In genomic region chr12:69093073-69093797, GRCm38 (mm10) we compare ENCODE assay signal across 11 mouse cellular contexts.
DNase-seq lines count a peak whose midpoint lies in the region; ATAC-seq and TF ChIP-seq lines count a peak whose summit lies in the region.
"Had no signal": no experiment of that assay in that cellular context is flagged by ENCODE, and none has a peak within 500 bp of the region (broad histone marks: within the 10 kb centered on the region; RNA-seq: fewer than 3 reads in every experiment).

No protein-coding gene starts in this region.

- H3K4me2 ChIP-seq in liver, embryonic 14.5 days (ENCODE audit: low read depth): no peak overlapping the region
- no peak overlapping the region for H3K4me2 ChIP-seq in liver, embryonic 11.5 days
- H3K4me2 ChIP-seq: heart, embryonic 15.5 days; liver, embryonic 12.5 days had no signal

- H3K27ac ChIP-seq in liver, embryonic 14.5 days: no peak overlapping the region
- no peak overlapping the region for H3K27ac ChIP-seq in liver, embryonic 11.5 days (ENCODE audit: low read depth, low read length)
- H3K27ac ChIP-seq: heart, embryonic 15.5 days; liver, embryonic 12.5 days had no signal

- ATAC-seq in liver, embryonic 14.5 days (ENCODE audit: insufficient read depth): no peak
- no peak for ATAC-seq in liver, embryonic 11.5 days (replicated peaks; ENCODE audit: low FRiP score)
- peak; percentile 66; the same call in 1 of the 2 replicates for ATAC-seq in megakaryocyte progenitor cell, adult 5-6 weeks (replicated peaks; ENCODE audit: poor library complexity)
- no peak for ATAC-seq in erythroblast, adult 5-6 weeks (replicated peaks; ENCODE audit: low FRiP score, poor library complexity, severe bottlenecking)
- ATAC-seq: liver, embryonic 12.5 days had no signal

- no peak overlapping the region for H3K9ac ChIP-seq in liver, embryonic 14.5 days (replicated peaks)
- no peak overlapping the region for H3K9ac ChIP-seq in liver, embryonic 11.5 days (ENCODE audit: low read depth, low read length)
- H3K9ac ChIP-seq: heart, embryonic 15.5 days; liver, embryonic 12.5 days had no signal

- H3K27me3 ChIP-seq in liver, embryonic 14.5 days (ENCODE audit: control insufficient read depth, insufficient read depth, low read length): no peaks in the 10 kb centered on the region
- no peaks in the 10 kb centered on the region for H3K27me3 ChIP-seq in liver, embryonic 11.5 days (replicated peaks; ENCODE audit: control insufficient read depth, insufficient read depth, low read length)
- H3K27me3 ChIP-seq: heart, embryonic 15.5 days; liver, embryonic 12.5 days had no signal

- H3K9me3 ChIP-seq in liver, embryonic 14.5 days (ENCODE audit: control insufficient read depth, low read length): no peaks in the 10 kb centered on the region
- H3K9me3 ChIP-seq in liver, embryonic 11.5 days (ENCODE audit: control insufficient read depth, low read length): no peaks in the 10 kb centered on the region
- H3K9me3 ChIP-seq: heart, embryonic 15.5 days; liver, embryonic 12.5 days had no signal

- H3K4me3 ChIP-seq in liver, embryonic 14.5 days (ENCODE audit: insufficient read depth in 1 of 2, low read depth in 2 of 2, low read length in 2 of 2): no peak overlapping the region
- no peak overlapping the region for H3K4me3 ChIP-seq in liver, embryonic 11.5 days (ENCODE audit: low read depth, low read length)
- H3K4me3 ChIP-seq: heart, embryonic 15.5 days; liver, embryonic 12.5 days had no signal

- no peaks in the 10 kb centered on the region for H3K4me1 ChIP-seq in liver, embryonic 14.5 days (replicated peaks; ENCODE audit: control insufficient read depth in 2 of 2, insufficient read depth in 2 of 2, low read length in 1 of 2)
- H3K4me1 ChIP-seq in liver, embryonic 11.5 days (replicated peaks; ENCODE audit: control insufficient read depth, insufficient read depth, low read length): no peaks in the 10 kb centered on the region
- H3K4me1 ChIP-seq: heart, embryonic 15.5 days; liver, embryonic 12.5 days had no signal

- 56% methylated on average over 13 of the region's 13 CpGs for WGBS in liver, embryonic 14.5 days (ENCODE audit: insufficient replicate concordance)
- 61% methylated on average over 13 of the region's 13 CpGs for WGBS in liver, embryonic 11.5 days

- TF ChIP-seq CTCF in liver, embryonic 14.5 days (IDR thresholded peaks at IDR 0.05; ENCODE audit: low read depth): peak; percentile 26

- DNase-seq in embryo, embryonic 10 days (ENCODE audit: low spot score): peak; percentile 43
- no peak for DNase-seq in embryo, embryonic 10.5 days (ENCODE audit: low spot score)
- DNase-seq in liver, embryonic 14.5 days (ENCODE audit: low read depth in 3 of 3, low spot score in 3 of 3): no peak
- DNase-seq in liver, embryonic 11.5 days (ENCODE audit: low spot score): no peak
- peak; percentile 59 for DNase-seq in ES-CJ7 (ENCODE audit: low read depth, low spot score)
- DNase-seq in testis, postnatal 10 days (ENCODE audit: low spot score): no peak
- DNase-seq: kidney, postnatal 14 days had no signal

- H3K36me3 ChIP-seq in liver, embryonic 14.5 days (replicated peaks; ENCODE audit: control insufficient read depth, insufficient read depth, low read depth): no peaks in the 10 kb centered on the region
- no peaks in the 10 kb centered on the region for H3K36me3 ChIP-seq in liver, embryonic 11.5 days (ENCODE audit: control insufficient read depth, insufficient read depth, low read length)
- H3K36me3 ChIP-seq: heart, embryonic 15.5 days; liver, embryonic 12.5 days had no signal

- TF ChIP-seq EP300 in liver, embryonic 14.5 days (IDR thresholded peaks at IDR 0.05; ENCODE audit: low read depth): no peak

Comparison
In these comparisons a context has a peak if more than half of its experiments do, and no peak if none do; other contexts are left out.
1. DNase-seq: peak in embryo, embryonic 10 days (single experiment) and ES-CJ7 (single experiment); none in embryo, embryonic 10.5 days (single experiment), liver, embryonic 14.5 days (0 of 3), liver, embryonic 11.5 days (single experiment) and testis, postnatal 10 days (single experiment).